Mouse (Mus musculus): ENCODE results near the gene Cox5b. TPM values are rescaled to one million over a fixed set of nuclear protein-coding genes. Genes with fewer than 3 reads are reported as not detected.

Gene Cox5b
- polyA plus RNA-seq, 1 experiment from 2014 or later, result 1,063 TPM

DNA sequence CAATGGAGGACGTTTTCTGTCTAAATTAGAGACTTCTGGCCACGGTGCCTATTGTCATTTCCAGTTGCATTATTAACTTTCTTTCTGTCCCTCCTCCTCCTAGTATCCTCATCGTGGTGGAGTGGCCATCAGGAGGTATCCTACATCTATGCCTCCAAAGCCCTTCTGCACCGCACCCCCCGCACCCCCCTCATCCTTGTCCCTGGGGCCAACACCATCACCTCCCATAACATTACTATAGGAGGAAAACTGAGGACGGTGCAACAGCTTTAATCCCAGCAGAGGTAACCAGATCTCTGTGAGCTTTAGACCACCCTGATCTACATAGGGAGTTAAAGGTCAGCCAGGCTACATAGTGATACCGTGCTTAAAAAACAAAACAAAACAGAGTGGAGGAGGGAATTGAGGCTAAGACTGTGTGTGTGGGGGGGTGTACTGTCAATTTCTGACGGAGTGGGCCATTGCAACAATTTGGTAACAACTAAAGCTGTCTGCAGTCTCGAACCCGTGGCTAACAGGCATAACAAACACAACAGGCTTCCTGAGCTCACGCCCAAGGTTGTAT is 496 bp upstream of the Cox5b start:
- peak; percentile 10; the same call in 1 of the 2 replicates for ATAC-seq (ENCODE audit: insufficient number of reproducible peaks, low FRiP score)
- Histone ChIP-seq H3K4me3 (peak overlapping the region; percentile 88), H3K4me2 (peak overlapping the region; percentile 79), H3K36me3 (peaks cover 24% of the 10 kb centered on the region), H3K27ac (ENCODE audit: poor library complexity, severe bottlenecking) (peak overlapping the region; percentile 52; the same call in 1 of the 2 replicates), H3K9me3 (replicated peaks) (no peaks in the 10 kb centered on the region), H3K4me1 (replicated peaks) (peaks cover 9% of the 10 kb centered on the region), H3K9ac (peak overlapping the region; percentile 49; the same call in 1 of the 2 replicates), H3K27me3 (replicated peaks) (no peaks in the 10 kb centered on the region)
- WGBS, result 61% methylated on average over 11 of the region's 11 CpGs

DNA sequence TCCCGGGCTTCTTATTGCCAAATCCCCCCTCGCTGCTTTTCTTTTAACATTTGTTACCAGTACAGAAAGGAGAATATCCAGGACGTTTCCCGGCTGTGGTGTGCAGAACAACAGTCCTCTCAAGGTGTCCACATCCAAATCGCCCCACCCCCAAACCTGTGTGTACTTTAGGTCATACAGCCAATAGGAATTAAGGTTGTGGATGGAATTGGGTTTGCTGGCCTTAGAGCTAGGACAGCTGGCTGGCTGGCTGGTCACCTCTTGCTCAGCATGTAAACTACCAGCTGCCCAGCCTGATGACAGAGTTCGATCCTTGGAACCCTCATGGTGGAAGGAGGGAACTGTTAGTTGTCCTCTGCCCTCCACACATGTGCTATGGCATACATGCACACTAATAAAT is 3.6 kb downstream of the Cox5b start:
- WGBS, result 84% methylated on average over 6 of the region's 6 CpGs
- H3K9ac ChIP-seq, result no peak overlapping the region
- H3K27ac ChIP-seq (ENCODE audit: poor library complexity, severe bottlenecking), result no peak overlapping the region
- H3K9me3 ChIP-seq (replicated peaks), result no peaks in the 10 kb centered on the region
- no peak overlapping the region for H3K4me3 ChIP-seq
- ATAC-seq (ENCODE audit: insufficient number of reproducible peaks, low FRiP score), result no peak
- H3K4me2 ChIP-seq, result no peak overlapping the region
- peaks cover 38% of the 10 kb centered on the region for H3K36me3 ChIP-seq
- H3K27me3 ChIP-seq (replicated peaks), result no peaks in the 10 kb centered on the region
- H3K4me1 ChIP-seq (replicated peaks), result peaks cover 19% of the 10 kb centered on the region

DNA sequence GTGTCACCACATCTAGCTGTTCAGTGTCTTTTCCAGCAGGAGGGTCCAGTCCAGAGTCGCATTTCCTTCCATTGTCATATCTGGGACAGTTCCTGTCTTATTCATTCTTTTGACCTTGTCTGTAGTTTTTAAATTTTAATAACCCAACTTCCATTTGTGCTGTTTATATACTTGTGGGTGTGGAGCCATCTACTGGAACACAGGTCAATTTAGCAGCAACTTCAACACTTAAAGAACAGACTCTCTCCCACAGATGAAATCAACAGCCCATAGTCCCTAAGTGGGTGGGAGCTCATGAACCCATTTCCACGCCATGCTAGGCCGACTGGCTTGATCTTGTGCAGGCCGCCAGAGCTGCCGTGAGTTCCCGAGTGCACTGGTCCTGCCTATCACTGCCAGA is 5.2 kb downstream of the Cox5b start:
- WGBS, result 43% methylated on average over 6 of the region's 6 CpGs
- peaks cover 19% of the 10 kb centered on the region for H3K4me1 ChIP-seq (replicated peaks)
- peaks cover 54% of the 10 kb centered on the region for H3K36me3 ChIP-seq

GRCm38 (mm10) chr1:36697030-36697429 is 5.8 kb downstream of the Cox5b start:
- no peak overlapping the region for H3K9ac ChIP-seq

More for the DNA sequence above, 5.2 kb downstream of the Cox5b start:
- no peak overlapping the region for H3K4me3 ChIP-seq
- ATAC-seq (ENCODE audit: insufficient number of reproducible peaks, low FRiP score), result no peak
- no peak overlapping the region for H3K27ac ChIP-seq (ENCODE audit: poor library complexity, severe bottlenecking)
- H3K9ac ChIP-seq, result no peak overlapping the region
- no peaks in the 10 kb centered on the region for H3K27me3 ChIP-seq (replicated peaks)
- H3K4me2 ChIP-seq, result no peak overlapping the region
- H3K9me3 ChIP-seq (replicated peaks), result no peaks in the 10 kb centered on the region

GRCm38 (mm10) chr1:36707166-36707565 is 15.9 kb downstream of the Cox5b start:
- 75% methylated on average over 2 of the region's 2 CpGs for WGBS
- peaks cover 56% of the 10 kb centered on the region for H3K36me3 ChIP-seq
- no peak overlapping the region for H3K4me3 ChIP-seq
- H3K4me2 ChIP-seq, result no peak overlapping the region
- H3K9me3 ChIP-seq (replicated peaks), result no peaks in the 10 kb centered on the region
- peaks cover 14% of the 10 kb centered on the region for H3K4me1 ChIP-seq (replicated peaks)
- H3K27ac ChIP-seq (ENCODE audit: poor library complexity, severe bottlenecking), result no peak overlapping the region
- H3K27me3 ChIP-seq (replicated peaks), result no peaks in the 10 kb centered on the region
- 0 out of 2 replicates have a peak overlapping the region, but pooled peaks have one; percentile 4 for H3K9ac ChIP-seq
- no peak for ATAC-seq (ENCODE audit: insufficient number of reproducible peaks, low FRiP score)

More at GRCm38 (mm10) chr1:36697030-36697429, 5.8 kb downstream of the Cox5b start:
- no peak for ATAC-seq (ENCODE audit: insufficient number of reproducible peaks, low FRiP score)
- Histone ChIP-seq H3K4me3 (no peak overlapping the region), H3K36me3 (peaks cover 60% of the 10 kb centered on the region), H3K4me1 (replicated peaks) (peaks cover 18% of the 10 kb centered on the region), H3K27ac (ENCODE audit: poor library complexity, severe bottlenecking) (no peak overlapping the region), H3K9me3 (replicated peaks) (no peaks in the 10 kb centered on the region), H3K27me3 (replicated peaks) (no peaks in the 10 kb centered on the region), H3K4me2 (no peak overlapping the region)
- 65% methylated on average over 5 of the region's 5 CpGs for WGBS

- 85% methylated on average over 3 of the region's 3 CpGs for WGBS
- Histone ChIP-seq H3K27ac (ENCODE audit: poor library complexity, severe bottlenecking) (no peak overlapping the region), H3K36me3 (peaks cover 50% of the 10 kb centered on the region), H3K27me3 (replicated peaks) (no peaks in the 10 kb centered on the region), H3K9me3 (replicated peaks) (no peaks in the 10 kb centered on the region), H3K4me1 (replicated peaks) (peaks cover 14% of the 10 kb centered on the region), H3K4me2 (peak overlapping the region; percentile 91; the same call in 1 of the 2 replicates), H3K4me3 (peak overlapping the region; percentile 79; the same call in 1 of the 2 replicates), H3K9ac (no peak overlapping the region)
- no peak for ATAC-seq (ENCODE audit: insufficient number of reproducible peaks, low FRiP score)
Measured at GRCm38 (mm10) chr1:36707797-36708196, 16.5 kb downstream of the Cox5b start.

DNA sequence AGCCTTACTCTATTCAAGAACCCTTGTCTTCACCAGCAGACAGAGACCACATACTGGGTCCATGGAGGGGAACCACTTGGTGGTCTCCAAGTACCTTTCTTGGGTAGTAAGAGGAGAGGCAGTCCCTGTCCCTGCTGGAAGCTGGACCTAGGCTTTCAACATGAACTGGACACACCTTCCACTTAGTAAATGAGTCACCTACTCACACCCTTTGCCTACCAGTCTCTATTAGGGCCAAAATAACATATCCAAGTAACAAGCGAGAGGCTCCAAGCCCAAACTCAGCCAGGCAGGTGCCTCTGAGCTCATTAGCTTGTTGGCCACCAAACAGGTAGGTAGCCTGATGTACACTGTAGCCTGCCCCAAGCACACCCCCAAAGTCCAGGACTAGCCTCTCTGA is 17.4 kb downstream of the Cox5b start:
- Histone ChIP-seq H3K36me3 (peaks cover 42% of the 10 kb centered on the region), H3K27ac (ENCODE audit: poor library complexity, severe bottlenecking) (0 out of 2 replicates have a peak overlapping the region, but pooled peaks have one; percentile 82), H3K4me2 (peak overlapping the region; percentile 91), H3K27me3 (replicated peaks) (no peaks in the 10 kb centered on the region), H3K9me3 (replicated peaks) (no peaks in the 10 kb centered on the region), H3K9ac (peak overlapping the region; percentile 92), H3K4me1 (replicated peaks) (peaks cover 14% of the 10 kb centered on the region), H3K4me3 (peak overlapping the region; percentile 79)
- 86% methylated on average over 1 of the region's 1 CpGs for WGBS
- ATAC-seq (ENCODE audit: insufficient number of reproducible peaks, low FRiP score), result no peak

DNA sequence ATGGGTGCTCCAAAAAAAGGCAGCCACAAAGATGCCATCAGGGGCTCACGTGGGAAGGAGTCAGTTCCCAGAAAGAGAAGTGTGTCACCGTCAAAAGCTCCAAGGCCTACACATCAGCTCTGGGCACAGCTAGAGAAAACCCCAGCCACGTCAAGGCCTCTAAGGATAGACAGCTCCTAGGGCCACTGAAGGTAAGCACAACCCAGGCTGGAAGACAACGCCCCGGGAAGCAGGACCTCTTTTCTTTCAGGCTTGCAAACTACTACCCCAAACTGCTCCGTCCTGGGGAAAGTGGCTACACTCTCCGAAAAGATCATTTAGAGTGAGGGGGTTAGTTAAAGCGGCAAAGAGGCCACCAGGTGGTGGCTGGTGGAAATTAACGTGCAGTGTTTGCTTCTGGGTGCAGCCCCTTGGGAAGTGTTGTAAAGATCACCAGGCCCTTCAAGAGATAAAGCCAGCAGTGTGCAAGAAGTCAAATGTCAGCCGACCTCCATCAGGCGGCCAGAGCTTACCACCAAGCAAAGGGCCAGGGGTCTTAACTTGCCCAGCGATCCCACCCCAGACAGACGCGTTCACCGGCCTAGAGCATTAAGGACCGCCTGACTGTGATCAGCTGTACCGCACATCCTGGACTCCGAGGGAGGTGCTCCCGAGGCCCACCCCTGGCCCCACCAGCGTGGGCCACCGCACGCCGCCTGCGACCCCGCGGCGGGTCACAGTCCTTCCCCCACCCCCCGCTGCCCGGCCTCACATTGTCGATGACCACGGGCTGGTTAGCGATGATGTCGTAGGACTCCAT is 18.0 kb downstream of the Cox5b start:
- peak overlapping the region; percentile 82 for H3K27ac ChIP-seq (ENCODE audit: poor library complexity, severe bottlenecking)
- peak overlapping the region; percentile 92 for H3K9ac ChIP-seq
- peak overlapping the region; percentile 91 for H3K4me2 ChIP-seq
- no peaks in the 10 kb centered on the region for H3K9me3 ChIP-seq (replicated peaks)
- peak overlapping the region; percentile 79 for H3K4me3 ChIP-seq
- ATAC-seq (ENCODE audit: insufficient number of reproducible peaks, low FRiP score), result peak; percentile 68
- H3K36me3 ChIP-seq, result peaks cover 35% of the 10 kb centered on the region
- WGBS, result 2% methylated on average over 33 of the region's 33 CpGs
- peaks cover 14% of the 10 kb centered on the region for H3K4me1 ChIP-seq (replicated peaks)
- no peaks in the 10 kb centered on the region for H3K27me3 ChIP-seq (replicated peaks)

GRCm38 (mm10) chr1:36709854-36710280 is 18.6 kb downstream of the Cox5b start, which contains the start of gene 4933424G06Rik:
4933424G06Rik (plus strand) TSS chr1:36710149.
- Histone ChIP-seq H3K9ac (peak within 1 kb of the TSS; percentile 92), H3K4me1 (replicated peaks) (peaks cover 14% of the 10 kb centered on the region), H3K27ac (ENCODE audit: poor library complexity, severe bottlenecking) (peak within 1 kb of the TSS; percentile 82), H3K27me3 (replicated peaks) (no peaks in the 10 kb centered on the region), H3K4me3 (peak within 1 kb of the TSS; percentile 79), H3K36me3 (peaks cover 29% of the 10 kb centered on the region), H3K9me3 (replicated peaks) (no peaks in the 10 kb centered on the region), H3K4me2 (peak within 1 kb of the TSS; percentile 91)
- WGBS, result under 1% methylated on average over 29 of the region's 29 CpGs
- ATAC-seq (ENCODE audit: insufficient number of reproducible peaks, low FRiP score), result peak; percentile 98

DNA sequence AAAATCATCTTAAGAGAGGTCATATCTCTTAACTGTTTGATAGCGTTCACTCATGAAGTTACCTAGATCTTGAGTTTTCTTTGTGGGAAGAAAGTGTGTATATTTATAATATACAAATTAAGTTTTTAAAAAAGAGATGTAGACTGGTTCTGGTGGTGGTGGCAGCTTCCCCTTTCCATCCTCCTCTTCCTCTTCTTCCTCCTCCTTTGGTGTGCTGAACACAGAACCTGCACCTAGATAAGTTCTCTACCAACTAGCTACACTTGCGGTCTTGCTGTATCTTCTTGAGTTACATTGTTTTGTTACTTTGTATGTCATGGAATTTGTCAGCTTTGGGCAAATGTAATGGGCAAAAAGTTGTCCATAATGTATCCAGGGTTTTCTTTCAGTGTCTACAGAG is 19.9 kb downstream of the Cox5b start:
- Histone ChIP-seq H3K27ac (ENCODE audit: poor library complexity, severe bottlenecking) (no peak overlapping the region), H3K9ac (no peak overlapping the region), H3K4me3 (no peak overlapping the region), H3K27me3 (replicated peaks) (no peaks in the 10 kb centered on the region), H3K4me1 (replicated peaks) (peaks cover 14% of the 10 kb centered on the region), H3K36me3 (peaks cover 17% of the 10 kb centered on the region), H3K4me2 (no peak overlapping the region), H3K9me3 (replicated peaks) (no peaks in the 10 kb centered on the region)
- WGBS, result 87% methylated on average over 2 of the region's 2 CpGs
- ATAC-seq (ENCODE audit: insufficient number of reproducible peaks, low FRiP score), result no peak

DNA sequence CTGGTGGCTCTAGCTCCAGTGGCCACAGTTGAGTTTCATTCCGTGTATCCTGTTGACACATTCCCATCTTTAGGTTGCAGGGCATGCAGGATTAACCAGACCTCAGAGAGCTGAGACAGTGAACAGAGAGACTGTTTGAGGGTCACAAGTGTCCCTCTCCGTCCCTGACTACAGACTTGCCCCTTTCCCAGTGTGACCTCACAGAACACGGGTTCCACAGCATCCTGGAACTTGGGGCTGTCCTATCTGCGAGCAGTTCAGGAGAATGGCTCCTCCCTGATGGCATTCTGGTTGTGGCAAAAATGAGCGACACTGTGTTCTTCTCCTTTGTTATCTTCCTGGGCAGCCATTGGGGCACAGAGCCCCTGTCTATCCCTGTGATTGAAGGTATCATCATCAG is 23.1 kb downstream of the Cox5b start, which contains the start of gene Actr1b:
Actr1b (minus strand) TSS at position 112 of the 400 bp plus-strand sequence.
- Histone ChIP-seq H3K4me2 (no peak within 1 kb of the TSS), H3K9ac (no peak within 1 kb of the TSS), H3K9me3 (replicated peaks) (no peaks in the 10 kb centered on the region), H3K36me3 (no peaks in the 10 kb centered on the region), H3K4me1 (replicated peaks) (no peaks in the 10 kb centered on the region), H3K27ac (ENCODE audit: poor library complexity, severe bottlenecking) (no peak within 1 kb of the TSS), H3K4me3 (no peak within 1 kb of the TSS), H3K27me3 (replicated peaks) (no peaks in the 10 kb centered on the region)
- no peak for ATAC-seq (ENCODE audit: insufficient number of reproducible peaks, low FRiP score)
- 72% methylated on average over 5 of the region's 5 CpGs for WGBS
